Mouse (Mus musculus) forebrain, embryonic 12.5 days (tissue): Measurements from ENCODE around the gene Mrpl24. TPM values are rescaled to one million over a fixed set of nuclear protein-coding genes. Genes with fewer than 3 reads are reported as not detected.
A peak's percentile ranks its signal among the peaks of the same experiment; 100 is the strongest.
"Not testable (repeated sequence)": the region's sequence is repeated elsewhere in the genome, so short reads cannot be mapped to it uniquely, and the experiment has no call there.

Source experiments
- ATAC-seq: fragments of 200-750 bp; cut with Nextera tagmentation; 2 replicates; pipeline ENCODE4 v1.8.0; 2017; ENCODE audit warnings: moderate TSS enrichment; ENCODE audit not compliant: low FRiP score
- H3K27ac ChIP-seq: fragments of 300-500 bp; sonication (generic); 2 replicates; pipeline ENCODE4 v1.5.1; 2016; ENCODE audit warnings: mild to moderate bottlenecking
- H3K27me3 ChIP-seq: fragments of 300-500 bp; sonication (generic); 2 replicates; pipeline ENCODE4 v1.6.1; 2016; ENCODE audit warnings: mild to moderate bottlenecking
- H3K36me3 ChIP-seq: fragments of 300-500 bp; sonication (generic); replicated peaks from 2 replicates; pipeline ENCODE4 v1.6.1; 2016; ENCODE audit warnings: mild to moderate bottlenecking
- H3K4me1 ChIP-seq: fragments of 300-500 bp; sonication (generic); 2 replicates; pipeline ENCODE4 v1.6.1; 2016
- H3K4me2 ChIP-seq: fragments of 300-500 bp; sonication (generic); 2 replicates; pipeline ENCODE4 v1.6.1; 2016; ENCODE audit warnings: mild to moderate bottlenecking, moderate library complexity
- H3K4me3 ChIP-seq: fragments of 300-500 bp; sonication (generic); replicated peaks from 2 replicates; pipeline ENCODE4 v1.5.1; 2016; ENCODE audit warnings: mild to moderate bottlenecking
- H3K9ac ChIP-seq: fragments of 300-500 bp; sonication (generic); 2 replicates; pipeline ENCODE4 v1.6.1; 2016; ENCODE audit warnings: mild to moderate bottlenecking
- H3K9me3 ChIP-seq: fragments of 300-500 bp; sonication (generic); 2 replicates; pipeline ENCODE4 v1.6.1; 2016
- WGBS: fragments of 180-500 bp; shearing (Covaris S2); methylation state at CpG from one replicate; pipeline ENCODE4 v1.1.7; 2016; 5-methylcytosine and 5-hydroxymethylcytosine counted together
- polyA plus RNA-seq: library from polyadenylated mRNA; unstranded; fragments of >200 nt; fragmentation: Nextera tagmentation; extraction: Ambion mirVana; gene quantifications from 2 replicates; pipeline ENCODE4 v1.2.1, GENCODE M21; 2016

Mrpl24 gene
- polyA plus RNA-seq, 1 experiment from 2014 or later = 86.1 TPM

- no peak overlapping the region for H3K4me3 ChIP-seq
- no peak for ATAC-seq
- no peaks in the 10 kb centered on the region for H3K36me3 ChIP-seq
- no peaks in the 10 kb centered on the region for H3K9me3 ChIP-seq
- 59% methylated on average over 1 of the region's 1 CpGs for WGBS
- H3K4me1 ChIP-seq = no peaks in the 10 kb centered on the region
- no peak overlapping the region for H3K27ac ChIP-seq
- no peak overlapping the region for H3K4me2 ChIP-seq
- H3K27me3 ChIP-seq = no peaks in the 10 kb centered on the region
- H3K9ac ChIP-seq = no peak overlapping the region
These were observed 18.2 kb upstream of the Mrpl24 start for GRCm38 (mm10) chr3:87901036-87901624.

- H3K36me3 ChIP-seq, H3K4me3 ChIP-seq, H3K9me3 ChIP-seq, H3K4me2 ChIP-seq, H3K9ac ChIP-seq, H3K27ac ChIP-seq, H3K4me1 ChIP-seq, ATAC-seq, H3K27me3 ChIP-seq: not testable (repeated sequence)
- WGBS = 82% methylated on average over 6 of the region's 6 CpGs
These were observed 17.3 kb upstream of the Mrpl24 start for GRCm38 (mm10) chr3:87901959-87902358.

- no peak for ATAC-seq
- no peaks in the 10 kb centered on the region for H3K9me3 ChIP-seq
- H3K9ac ChIP-seq = no peak overlapping the region
- peaks cover 19% of the 10 kb centered on the region for H3K4me1 ChIP-seq
- H3K36me3 ChIP-seq = no peaks in the 10 kb centered on the region
- 48% methylated on average over 5 of the region's 5 CpGs for WGBS
- no peaks in the 10 kb centered on the region for H3K27me3 ChIP-seq
- H3K4me3 ChIP-seq = no peak overlapping the region
- H3K27ac ChIP-seq = no peak overlapping the region
- H3K4me2 ChIP-seq = no peak overlapping the region
These were observed 15.5 kb upstream of the Mrpl24 start for GRCm38 (mm10) chr3:87903821-87904220.

- Histone ChIP-seq H3K36me3 (no peaks in the 10 kb centered on the region), H3K4me2 (peak within 1 kb of the TSS; percentile 95), H3K27me3 (no peaks in the 10 kb centered on the region), H3K27ac (peak within 1 kb of the TSS; percentile 97), H3K9me3 (no peaks in the 10 kb centered on the region), H3K4me3 (peak within 1 kb of the TSS; percentile 96), H3K9ac (peak within 1 kb of the TSS; percentile 98), H3K4me1 (peaks cover 39% of the 10 kb centered on the region)
- 1% methylated on average over 57 of the region's 57 CpGs for WGBS
- peak; percentile 94 for ATAC-seq
These were observed 13.3 kb upstream of the Mrpl24 start, which contains the start of gene Hdgf for GRCm38 (mm10) chr3:87905880-87906485. Gene Hdgf (plus strand): TSS chr3:87906321.

GRCm38 (mm10) chr3:87906601-87906980, 12.7 kb upstream of the Mrpl24 start:
- ATAC-seq = peak; percentile 49
- peaks cover 44% of the 10 kb centered on the region for H3K4me1 ChIP-seq

GRCm38 (mm10) chr3:87906981-87907857, 12.1 kb upstream of the Mrpl24 start:
- no peak for ATAC-seq
- under 1% methylated on average over 26 of the region's 27 CpGs for WGBS
- Histone ChIP-seq H3K4me2 (peak overlapping the region; percentile 95), H3K9ac (peak overlapping the region; percentile 98), H3K9me3 (no peaks in the 10 kb centered on the region), H3K36me3 (no peaks in the 10 kb centered on the region), H3K4me3 (peak overlapping the region; percentile 96), H3K27ac (peak overlapping the region; percentile 97), H3K4me1 (peaks cover 44% of the 10 kb centered on the region), H3K27me3 (no peaks in the 10 kb centered on the region)

More at GRCm38 (mm10) chr3:87906601-87906980, 12.7 kb upstream of the Mrpl24 start:
- WGBS = 0% methylated on average over 27 of the region's 47 CpGs
- Histone ChIP-seq H3K27me3 (no peaks in the 10 kb centered on the region), H3K27ac (peak overlapping the region; percentile 97), H3K4me3 (peak overlapping the region; percentile 96), H3K4me2 (peak overlapping the region; percentile 95), H3K9ac (peak overlapping the region; percentile 98), H3K9me3 (no peaks in the 10 kb centered on the region), H3K36me3 (no peaks in the 10 kb centered on the region)

- no peaks in the 10 kb centered on the region for H3K27me3 ChIP-seq
- no peak for ATAC-seq
- peak overlapping the region; percentile 98 for H3K9ac ChIP-seq
- H3K4me3 ChIP-seq = peak overlapping the region; percentile 96
- peaks cover under 1% of the 10 kb centered on the region; the same call in 1 of the 2 replicates for H3K36me3 ChIP-seq
- peak overlapping the region; percentile 95 for H3K4me2 ChIP-seq
- no peaks in the 10 kb centered on the region for H3K9me3 ChIP-seq
- H3K27ac ChIP-seq = peak overlapping the region; percentile 36; the same call in 1 of the 2 replicates
- 7% methylated on average over 1 of the region's 1 CpGs for WGBS
- peaks cover 44% of the 10 kb centered on the region for H3K4me1 ChIP-seq
These were observed 11.4 kb upstream of the Mrpl24 start for GRCm38 (mm10) chr3:87907906-87908305.

GRCm38 (mm10) chr3:87909381-87909780, 9.9 kb upstream of the Mrpl24 start:
- Histone ChIP-seq H3K27ac (peak overlapping the region; percentile 80), H3K4me3 (no peak overlapping the region), H3K9me3 (no peaks in the 10 kb centered on the region), H3K36me3 (peaks cover 16% of the 10 kb centered on the region), H3K4me1 (peaks cover 44% of the 10 kb centered on the region), H3K27me3 (no peaks in the 10 kb centered on the region), H3K4me2 (peak overlapping the region; percentile 64; the same call in 1 of the 2 replicates), H3K9ac (no peak overlapping the region)
- 88% methylated on average over 2 of the region's 2 CpGs for WGBS
- no peak for ATAC-seq

- 2% methylated on average over 4 of the region's 4 CpGs for WGBS
- peak overlapping the region; percentile 80 for H3K27ac ChIP-seq
- peaks cover 20% of the 10 kb centered on the region for H3K36me3 ChIP-seq
- peak overlapping the region; percentile 40 for H3K4me3 ChIP-seq
- H3K4me1 ChIP-seq = peaks cover 44% of the 10 kb centered on the region
- peak overlapping the region; percentile 58 for H3K9ac ChIP-seq
- peak overlapping the region; percentile 64 for H3K4me2 ChIP-seq
- H3K9me3 ChIP-seq = no peaks in the 10 kb centered on the region
- ATAC-seq = no peak
- no peaks in the 10 kb centered on the region for H3K27me3 ChIP-seq
These were observed 9.4 kb upstream of the Mrpl24 start for GRCm38 (mm10) chr3:87909874-87910273.

GRCm38 (mm10) chr3:87910573-87911141, 8.6 kb upstream of the Mrpl24 start:
- peaks cover 44% of the 10 kb centered on the region for H3K4me1 ChIP-seq
- ATAC-seq = 0 out of 2 replicates have a peak, but pooled peaks have one; percentile 24

GRCm38 (mm10) chr3:87913491-87913890, 5.8 kb upstream of the Mrpl24 start:
- Histone ChIP-seq H3K36me3 (peaks cover 46% of the 10 kb centered on the region), H3K27me3 (no peaks in the 10 kb centered on the region), H3K4me2 (no peak overlapping the region), H3K4me1 (peaks cover 28% of the 10 kb centered on the region), H3K4me3 (no peak overlapping the region), H3K27ac (no peak overlapping the region), H3K9me3 (no peaks in the 10 kb centered on the region), H3K9ac (no peak overlapping the region)
- ATAC-seq = no peak
- WGBS = 88% methylated on average over 6 of the region's 7 CpGs

More at GRCm38 (mm10) chr3:87910573-87911141, 8.6 kb upstream of the Mrpl24 start:
- peak overlapping the region; percentile 58 for H3K9ac ChIP-seq
- peaks cover 28% of the 10 kb centered on the region for H3K36me3 ChIP-seq
- H3K4me3 ChIP-seq = peak overlapping the region; percentile 40
- H3K9me3 ChIP-seq = no peaks in the 10 kb centered on the region
- peak overlapping the region; percentile 80 for H3K27ac ChIP-seq
- peak overlapping the region; percentile 64 for H3K4me2 ChIP-seq
- WGBS = under 1% methylated on average over 11 of the region's 12 CpGs
- H3K27me3 ChIP-seq = no peaks in the 10 kb centered on the region

- peaks cover 46% of the 10 kb centered on the region for H3K36me3 ChIP-seq
- no peak overlapping the region for H3K4me3 ChIP-seq
- peaks cover 24% of the 10 kb centered on the region for H3K4me1 ChIP-seq
- 96% methylated on average over 10 of the region's 10 CpGs for WGBS
- H3K27ac ChIP-seq = no peak overlapping the region
- H3K4me2 ChIP-seq = no peak overlapping the region
- H3K9ac ChIP-seq = no peak overlapping the region
- H3K27me3 ChIP-seq = no peaks in the 10 kb centered on the region
- no peaks in the 10 kb centered on the region for H3K9me3 ChIP-seq
- ATAC-seq = no peak
These were observed 5.4 kb upstream of the Mrpl24 start for GRCm38 (mm10) chr3:87913891-87914290.
